Mouse (Mus musculus) neural tube, embryonic 15.5 days (tissue): ENCODE results near the gene Unk. TPM values are rescaled to one million over a fixed set of nuclear protein-coding genes. Genes with fewer than 3 reads are reported as not detected.

Experiments used
- ATAC-seq: fragments of 200-750 bp; cut with Nextera tagmentation; 2 replicates; pipeline ENCODE4 v1.8.0; 2017; ENCODE audit warnings: mild to moderate bottlenecking, moderate TSS enrichment, moderate library complexity; ENCODE audit not compliant: low FRiP score
- H3K27ac ChIP-seq: fragments of 300-500 bp; sonication (generic); replicated peaks from 2 replicates; pipeline ENCODE4 v1.5.1; 2015; ENCODE audit warnings: mild to moderate bottlenecking, inconsistent platforms
- H3K27me3 ChIP-seq: fragments of 300-500 bp; sonication (generic); replicated peaks from 2 replicates; pipeline ENCODE4 v1.6.1; 2015; ENCODE audit warnings: inconsistent platforms
- H3K36me3 ChIP-seq: fragments of 300-500 bp; sonication (generic); 2 replicates; pipeline ENCODE4 v1.6.1; 2015; ENCODE audit warnings: inconsistent platforms
- H3K4me1 ChIP-seq: fragments of 300-500 bp; sonication (generic); 2 replicates; pipeline ENCODE4 v1.6.1; 2015; ENCODE audit warnings: inconsistent platforms
- H3K4me2 ChIP-seq: fragments of 300-500 bp; sonication (generic); 2 replicates; pipeline ENCODE4 v1.6.1; 2015; ENCODE audit warnings: inconsistent platforms, mild to moderate bottlenecking, moderate library complexity
- H3K4me3 ChIP-seq: fragments of 300-500 bp; sonication (generic); replicated peaks from 2 replicates; pipeline ENCODE4 v1.5.1; 2015; ENCODE audit warnings: mild to moderate bottlenecking, inconsistent platforms
- H3K9ac ChIP-seq: fragments of 300-500 bp; sonication (generic); replicated peaks from 2 replicates; pipeline ENCODE4 v1.6.1; 2015; ENCODE audit warnings: mild to moderate bottlenecking, inconsistent platforms
- H3K9me3 ChIP-seq: fragments of 300-500 bp; sonication (generic); replicated peaks from 2 replicates; pipeline ENCODE4 v1.6.1; 2016; ENCODE audit warnings: inconsistent platforms
- WGBS: fragments of 180-500 bp; shearing (Covaris S2); methylation state at CpG from one replicate; pipeline ENCODE4 v1.1.7; 2015; ENCODE audit warnings: mixed read lengths; 5-methylcytosine and 5-hydroxymethylcytosine counted together
- polyA plus RNA-seq: library from polyadenylated mRNA; unstranded; fragments of >200 nt; fragmentation: Nextera tagmentation; extraction: Ambion mirVana; gene quantifications from 2 replicates; pipeline ENCODE4 v1.2.1, GENCODE M21; 2015

Unk gene
- polyA plus RNA-seq, 1 experiment from 2014 or later, result 31.6 TPM

GRCm38 (mm10) chr11:116002894-116003293, 27.2 kb upstream of the Unk start:
- 91% methylated on average over 3 of the region's 3 CpGs for WGBS
- no peak overlapping the region for H3K4me3 ChIP-seq
- H3K9me3 ChIP-seq, result no peaks in the 10 kb centered on the region

DNA sequence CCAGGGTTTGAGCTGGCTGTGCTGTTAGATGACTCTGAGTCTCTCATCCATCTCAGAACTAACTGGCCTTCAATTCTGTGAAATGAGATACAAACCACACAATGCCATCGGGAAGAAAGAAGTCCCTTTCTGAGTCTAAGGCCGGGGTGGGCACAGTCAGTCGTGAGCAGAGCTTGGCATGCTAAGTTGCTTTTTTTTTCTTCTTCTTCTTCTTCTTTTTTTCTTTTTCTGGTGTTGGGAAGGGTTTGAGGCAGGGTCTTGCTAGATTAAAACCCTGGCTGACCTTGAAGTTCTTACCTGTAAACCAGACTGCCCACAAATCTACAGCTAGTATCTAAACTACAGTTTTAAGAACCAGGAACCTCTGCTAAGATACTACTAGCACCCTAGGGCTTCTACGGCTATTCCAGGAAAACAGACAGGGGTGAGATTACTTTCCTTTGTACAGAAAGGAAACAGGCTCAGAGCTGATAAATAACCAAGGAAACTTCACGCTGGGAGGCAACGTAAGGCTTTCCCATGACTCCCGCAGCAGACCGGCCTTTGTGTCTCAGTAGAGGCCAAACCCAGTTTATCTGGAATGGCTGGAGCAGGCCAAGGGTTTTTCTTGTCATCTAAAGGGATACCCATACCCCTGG, 25.8 kb upstream of the Unk start:
- H3K36me3 ChIP-seq, result peaks cover 10% of the 10 kb centered on the region; the same call in 1 of the 2 replicates
- ATAC-seq, result no peak
- peak overlapping the region; percentile 58 for H3K27ac ChIP-seq
- peak overlapping the region; percentile 44 for H3K9ac ChIP-seq
- H3K27me3 ChIP-seq, result no peaks in the 10 kb centered on the region
- peak overlapping the region; percentile 35 for H3K4me3 ChIP-seq
- no peaks in the 10 kb centered on the region for H3K9me3 ChIP-seq
- 30% methylated on average over 8 of the region's 8 CpGs for WGBS
- peak overlapping the region; percentile 70 for H3K4me2 ChIP-seq
- peaks cover 14% of the 10 kb centered on the region for H3K4me1 ChIP-seq

More at GRCm38 (mm10) chr11:116002894-116003293, 27.2 kb upstream of the Unk start:
- Histone ChIP-seq H3K4me1 (peaks cover 14% of the 10 kb centered on the region), H3K36me3 (no peaks in the 10 kb centered on the region), H3K27me3 (no peaks in the 10 kb centered on the region), H3K4me2 (no peak overlapping the region), H3K27ac (no peak overlapping the region), H3K9ac (no peak overlapping the region)
- no peak for ATAC-seq

DNA sequence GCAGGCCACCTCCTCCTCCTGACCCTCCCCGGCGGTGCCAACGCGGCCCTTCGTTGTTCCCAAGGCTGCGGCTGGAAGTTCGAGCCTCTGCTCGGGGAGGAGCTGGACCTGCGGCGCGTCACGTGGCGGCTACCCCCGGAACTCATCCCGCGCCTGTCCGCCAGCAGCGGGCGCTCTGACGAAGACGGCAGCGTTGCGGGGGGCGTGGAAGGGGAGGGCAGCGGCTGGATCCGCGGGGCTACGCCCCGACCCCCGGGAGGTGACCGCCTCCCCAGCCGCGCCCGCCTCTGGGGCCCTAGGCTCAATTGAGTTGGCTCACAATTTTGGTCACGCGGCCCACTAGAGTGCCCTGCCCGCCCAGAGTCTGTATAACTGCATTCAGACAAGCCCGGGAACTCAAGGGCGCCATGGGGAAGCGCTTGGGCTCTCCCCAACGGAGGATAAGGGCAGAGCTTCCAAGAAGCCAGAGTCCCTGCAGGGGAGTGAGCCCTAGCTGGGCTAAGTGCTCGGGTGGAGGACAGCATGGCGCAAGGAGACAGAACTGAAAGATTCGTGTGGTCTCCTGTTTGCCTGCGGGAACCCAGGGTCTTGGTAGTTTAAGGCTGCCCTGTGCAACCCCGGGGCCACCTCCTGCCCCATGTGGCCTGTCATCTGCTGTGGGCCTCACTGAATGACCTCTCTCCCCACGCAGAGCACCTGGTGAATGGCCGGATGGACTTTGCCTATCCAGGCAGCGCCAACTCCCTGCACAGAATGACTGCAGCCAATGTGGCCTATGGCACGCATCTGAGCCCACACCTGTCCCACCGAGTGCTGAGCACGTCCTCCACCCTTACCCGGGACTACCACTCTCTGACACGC, 25.1 kb upstream of the Unk start:
- Histone ChIP-seq H3K36me3 (peaks cover 13% of the 10 kb centered on the region; the same call in 1 of the 2 replicates), H3K4me3 (peak overlapping the region; percentile 35), H3K9me3 (no peaks in the 10 kb centered on the region), H3K27ac (peak overlapping the region; percentile 58), H3K4me2 (peak overlapping the region; percentile 70), H3K27me3 (no peaks in the 10 kb centered on the region), H3K9ac (peak overlapping the region; percentile 44), H3K4me1 (peaks cover 11% of the 10 kb centered on the region)
- 6% methylated on average over 54 of the region's 54 CpGs for WGBS
- peak; percentile 50 for ATAC-seq

DNA sequence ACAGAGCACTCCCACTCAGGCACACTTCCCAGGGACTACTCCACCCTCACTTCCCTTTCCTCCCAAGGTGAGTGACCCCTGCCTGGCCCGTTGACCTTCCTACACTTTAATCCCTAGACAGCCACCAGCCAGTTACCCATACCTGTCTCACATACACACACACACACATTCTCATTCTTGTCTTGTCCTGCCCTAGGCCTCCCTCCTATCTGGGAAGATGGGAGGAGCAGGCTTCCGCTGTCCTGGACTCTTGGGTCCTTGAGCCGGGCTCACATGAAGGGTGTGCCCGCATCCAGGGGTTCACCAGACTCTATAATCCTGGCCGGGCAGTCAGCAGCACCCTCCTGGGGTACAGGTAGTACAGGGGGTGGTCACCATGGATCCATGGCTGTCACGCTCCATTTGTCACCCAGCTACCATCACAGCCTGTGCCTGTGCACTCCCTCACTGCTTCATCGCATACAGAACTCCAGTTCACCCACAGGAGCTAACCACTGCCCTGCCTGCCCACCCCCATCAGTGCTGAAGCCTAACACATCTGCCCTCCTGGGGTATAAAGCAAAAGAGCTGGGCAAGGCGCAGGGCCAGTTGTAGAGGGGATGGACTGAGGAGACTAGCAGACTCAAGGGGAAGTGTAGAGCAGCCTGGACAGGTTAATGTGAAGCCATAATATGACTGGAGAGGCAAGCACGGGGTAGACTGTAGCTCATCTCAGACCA, 24.3 kb upstream of the Unk start:
- Histone ChIP-seq H3K4me3 (no peak overlapping the region), H3K4me2 (peak overlapping the region; percentile 70), H3K9ac (peak overlapping the region; percentile 44; the same call in 1 of the 2 replicates), H3K36me3 (peaks cover 13% of the 10 kb centered on the region; the same call in 1 of the 2 replicates), H3K27me3 (no peaks in the 10 kb centered on the region), H3K9me3 (no peaks in the 10 kb centered on the region), H3K27ac (no peak overlapping the region), H3K4me1 (peaks cover 15% of the 10 kb centered on the region)
- 76% methylated on average over 9 of the region's 9 CpGs for WGBS
- ATAC-seq, result 0 out of 2 replicates have a peak, but pooled peaks have one; percentile 4

GRCm38 (mm10) chr11:116007095-116007850, 22.8 kb upstream of the Unk start:
- 92% methylated on average over 28 of the region's 28 CpGs for WGBS
- H3K4me3 ChIP-seq, result no peak overlapping the region
- H3K36me3 ChIP-seq, result peaks cover 13% of the 10 kb centered on the region; the same call in 1 of the 2 replicates
- no peaks in the 10 kb centered on the region for H3K9me3 ChIP-seq
- peaks cover 29% of the 10 kb centered on the region for H3K4me1 ChIP-seq
- no peak overlapping the region for H3K27ac ChIP-seq
- ATAC-seq, result no peak
- H3K4me2 ChIP-seq, result no peak overlapping the region
- H3K9ac ChIP-seq, result no peak overlapping the region
- H3K27me3 ChIP-seq, result no peaks in the 10 kb centered on the region

DNA sequence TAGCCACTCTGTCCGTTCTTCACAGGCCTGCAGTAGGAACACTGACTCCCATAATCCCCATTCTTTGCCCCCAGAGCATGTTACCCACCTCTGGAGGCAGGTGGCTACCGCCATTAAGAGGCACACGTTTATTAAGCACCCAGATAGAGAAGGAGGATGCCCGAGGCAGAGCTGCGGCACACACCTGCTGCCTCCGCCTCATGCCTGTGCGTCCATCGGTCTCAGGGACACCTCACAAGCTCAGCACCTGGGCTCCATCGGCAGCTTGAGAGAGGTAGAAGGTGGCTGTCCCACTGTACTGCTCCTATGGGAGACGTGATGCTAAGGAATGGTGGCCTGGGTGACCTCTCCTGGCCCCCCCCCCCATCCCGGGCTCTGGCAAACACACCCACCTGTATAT, 21.7 kb upstream of the Unk start:
- Histone ChIP-seq H3K9ac (no peak overlapping the region), H3K27ac (no peak overlapping the region), H3K4me2 (no peak overlapping the region), H3K4me3 (no peak overlapping the region), H3K27me3 (no peaks in the 10 kb centered on the region), H3K4me1 (peaks cover 37% of the 10 kb centered on the region), H3K9me3 (no peaks in the 10 kb centered on the region), H3K36me3 (peaks cover 13% of the 10 kb centered on the region; the same call in 1 of the 2 replicates)
- ATAC-seq, result no peak
- WGBS, result 88% methylated on average over 11 of the region's 11 CpGs

- WGBS, result 78% methylated on average over 13 of the region's 13 CpGs
- Histone ChIP-seq H3K36me3 (peaks cover 13% of the 10 kb centered on the region; the same call in 1 of the 2 replicates), H3K27ac (no peak overlapping the region), H3K4me2 (no peak overlapping the region), H3K4me3 (no peak overlapping the region), H3K9me3 (no peaks in the 10 kb centered on the region), H3K4me1 (peaks cover 37% of the 10 kb centered on the region), H3K9ac (no peak overlapping the region), H3K27me3 (no peaks in the 10 kb centered on the region)
- ATAC-seq, result no peak
Measured at GRCm38 (mm10) chr11:116008832-116009375, 21.2 kb upstream of the Unk start.

GRCm38 (mm10) chr11:116009661-116010060, 20.5 kb upstream of the Unk start:
- H3K27ac ChIP-seq, result no peak overlapping the region

DNA sequence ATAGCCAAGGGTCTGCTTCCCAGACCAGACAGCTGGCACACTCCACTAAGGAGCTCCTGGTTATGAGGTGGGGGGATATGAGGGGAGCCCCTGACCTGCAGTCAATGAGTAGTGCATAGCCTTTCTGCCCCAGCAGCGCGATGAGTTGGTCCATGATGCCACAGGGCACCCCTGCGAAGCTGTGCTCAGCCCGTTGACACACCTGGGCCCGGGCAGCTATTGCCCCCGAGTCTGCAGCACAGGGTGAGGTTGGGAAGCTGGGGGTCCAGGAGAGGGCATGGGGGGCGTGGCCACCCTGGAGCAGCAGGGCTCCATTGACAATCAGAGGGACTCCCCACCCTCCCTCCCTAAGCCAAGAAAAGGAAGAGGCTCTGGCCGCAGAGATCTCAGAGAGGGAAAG, 20.0 kb upstream of the Unk start:
- no peak for ATAC-seq
- no peaks in the 10 kb centered on the region for H3K9me3 ChIP-seq
- H3K36me3 ChIP-seq, result peaks cover 13% of the 10 kb centered on the region; the same call in 1 of the 2 replicates
- H3K27me3 ChIP-seq, result no peaks in the 10 kb centered on the region
- no peak overlapping the region for H3K9ac ChIP-seq
- WGBS, result 94% methylated on average over 8 of the region's 8 CpGs
- H3K4me1 ChIP-seq, result peaks cover 30% of the 10 kb centered on the region
- H3K4me3 ChIP-seq, result no peak overlapping the region
- no peak overlapping the region for H3K27ac ChIP-seq
- no peak overlapping the region for H3K4me2 ChIP-seq

More at GRCm38 (mm10) chr11:116009661-116010060, 20.5 kb upstream of the Unk start:
- Histone ChIP-seq H3K27me3 (no peaks in the 10 kb centered on the region), H3K36me3 (peaks cover 13% of the 10 kb centered on the region; the same call in 1 of the 2 replicates), H3K4me2 (no peak overlapping the region), H3K9me3 (no peaks in the 10 kb centered on the region), H3K4me1 (peaks cover 34% of the 10 kb centered on the region), H3K9ac (no peak overlapping the region), H3K4me3 (no peak overlapping the region)
- no peak for ATAC-seq
- 95% methylated on average over 11 of the region's 11 CpGs for WGBS

- Histone ChIP-seq H3K4me2 (no peak overlapping the region), H3K9me3 (no peaks in the 10 kb centered on the region), H3K4me1 (peaks cover 25% of the 10 kb centered on the region), H3K27me3 (no peaks in the 10 kb centered on the region), H3K36me3 (peaks cover 13% of the 10 kb centered on the region; the same call in 1 of the 2 replicates), H3K4me3 (no peak overlapping the region), H3K27ac (0 out of 2 replicates have a peak overlapping the region, but pooled peaks have one; percentile 86), H3K9ac (no peak overlapping the region)
- WGBS, result 88% methylated on average over 5 of the region's 5 CpGs
- no peak for ATAC-seq
Measured at GRCm38 (mm10) chr11:116010948-116011347, 19.2 kb upstream of the Unk start.
